Mouse (Mus musculus) granulocyte monocyte progenitor cell, adult 5-6 weeks (primary cell): ENCODE measurements around the gene Ctnna3. TPM values are rescaled to one million over a fixed set of nuclear protein-coding genes. Genes with fewer than 3 reads are reported as not detected.

Experiments used
- total RNA-seq, 2 experiments: library from RNA; stranded (forward) in 1 of 2; stranded (reverse) in 1 of 2; fragments of 200-712, 200-1000 nt in 1 of 2; fragments of >200 nt in 1 of 2; fragmentation: Nextera tagmentation in 1 of 2; gene quantifications; 2 replicates each; pipeline ENCODE4 v1.2.3; 2014 to 2017

Ctnna3 gene
- total RNA-seq, 2 experiments from 2014 or later, result not detected

Other genes with a start within 250 kb of the Ctnna3 start
- gene Mypn, start 226.1 kb upstream of the Ctnna3 start, total RNA-seq (2014; fragmentation: Nextera tagmentation), result not detected in 2 replicates
- not detected in 2 replicates for gene Mypn, start 226.1 kb upstream of the Ctnna3 start, total RNA-seq (2017)
- 75.9 and 82.5 TPM in 2 replicates for gene Herc4, start 186.3 kb upstream of the Ctnna3 start, total RNA-seq (2014; fragmentation: Nextera tagmentation)
- 61.3 and 65.0 TPM in 2 replicates for gene Herc4, start 186.3 kb upstream of the Ctnna3 start, total RNA-seq (2017)
- 20.4 and 31.4 TPM in 2 replicates for gene Sirt1, start 48.4 kb upstream of the Ctnna3 start, total RNA-seq (2014; fragmentation: Nextera tagmentation)
- 33.3 and 35.5 TPM in 2 replicates for gene Sirt1, start 48.4 kb upstream of the Ctnna3 start, total RNA-seq (2017)
- gene Dnajc12, start 47.7 kb upstream of the Ctnna3 start, total RNA-seq (2014; fragmentation: Nextera tagmentation), result 8.2 and 12.3 TPM in 2 replicates
- 10.1 and 13.6 TPM in 2 replicates for gene Dnajc12, start 47.7 kb upstream of the Ctnna3 start, total RNA-seq (2017)
- not detected in 2 replicates for gene Gm7075, start 8.3 kb upstream of the Ctnna3 start, total RNA-seq (2014; fragmentation: Nextera tagmentation)
- gene Gm7075, start 8.3 kb upstream of the Ctnna3 start, total RNA-seq (2017), result not detected in 2 replicates